Mouse (Mus musculus) heart, postnatal 0 days (tissue): Measurements from ENCODE around the gene Chil1. TPM values are rescaled to one million over a fixed set of nuclear protein-coding genes. Genes with fewer than 3 reads are reported as not detected.

ENCODE experiments used
- ATAC-seq: fragments of 200-750 bp; cut with Nextera tagmentation; 2 replicates; pipeline ENCODE4 v1.8.0; 2017; ENCODE audit warnings: low read depth, moderate number of reproducible peaks, moderate library complexity; ENCODE audit not compliant: insufficient read depth
- DNase-seq: peaks from one replicate; pipeline ENCODE4 v3.0.0-alpha.2; 2016; ENCODE audit warnings: low spot score
- H3K27ac ChIP-seq: fragments of 300-500 bp; sonication (generic); 2 replicates; pipeline ENCODE4 v1.5.1; 2014; ENCODE audit warnings: low read depth, mild to moderate bottlenecking
- H3K27me3 ChIP-seq: fragments of 300-500 bp; sonication (generic); 2 replicates; pipeline ENCODE4 v1.6.1; 2014; ENCODE audit warnings: low read length, mixed read lengths; ENCODE audit not compliant: control insufficient read depth, insufficient read depth
- H3K36me3 ChIP-seq: fragments of 300-500 bp; sonication (generic); replicated peaks from 2 replicates; pipeline ENCODE4 v1.6.1; 2014; ENCODE audit warnings: low read length, mixed read lengths; ENCODE audit not compliant: control insufficient read depth, insufficient read depth
- H3K4me1 ChIP-seq: fragments of 300-500 bp; sonication (generic); 2 replicates; pipeline ENCODE4 v1.6.1; 2014; ENCODE audit warnings: antibody characterized with exemption; ENCODE audit not compliant: control insufficient read depth, insufficient read depth
- H3K4me2 ChIP-seq: fragments of 300-500 bp; sonication (generic); 2 replicates; pipeline ENCODE4 v1.6.1; 2014; ENCODE audit warnings: low read depth, mild to moderate bottlenecking, low read length, moderate library complexity
- H3K4me3 ChIP-seq: fragments of 300-500 bp; sonication (generic); 2 replicates; pipeline ENCODE4 v1.5.1; 2014; ENCODE audit warnings: low read depth, low read length
- H3K9ac ChIP-seq: fragments of 300-500 bp; sonication (generic); replicated peaks from 2 replicates; pipeline ENCODE4 v1.6.1; 2014; ENCODE audit warnings: low read depth, low read length, mixed read lengths
- H3K9me3 ChIP-seq: fragments of 300-500 bp; sonication (generic); replicated peaks from 2 replicates; pipeline ENCODE4 v1.6.1; 2016; ENCODE audit warnings: low read length; ENCODE audit not compliant: control insufficient read depth
- CTCF ChIP-seq: IDR thresholded peaks from 2 replicates; pipeline ENCODE4 v1.5.1; 2016; ENCODE audit warnings: antibody characterized with exemption, control low read depth, low read depth
- EP300 ChIP-seq: IDR thresholded peaks from 2 replicates; pipeline ENCODE4 v1.6.1; 2016; ENCODE audit warnings: antibody characterized with exemption, low read depth
- WGBS: fragments of 180-500 bp; shearing (Covaris S2); extraction: QIAGEN DNeasy Blood & Tissue Kit; methylation state at CpG from one replicate; pipeline ENCODE4 v1.1.7; 2014; 5-methylcytosine and 5-hydroxymethylcytosine counted together
- polyA plus RNA-seq: library from polyadenylated mRNA; unstranded; fragments of >200 nt; fragmentation: Nextera tagmentation; extraction: Ambion mirVana; gene quantifications from 2 replicates; pipeline ENCODE4 v1.2.1, GENCODE M21; 2015
- total RNA-seq: library from RNA; depleted of rRNA; stranded (reverse); fragments of >200 nt; gene quantifications from 2 replicates; pipeline ENCODE4 v1.2.3, GENCODE M21; 2014; ENCODE audit warnings: low replicate concordance

Gene Chil1
- total and polyA plus RNA-seq, 2 experiments from 2014 or later, result 0.59 to 0.69 TPM

- TF ChIP-seq EP300 (no peak), CTCF (no peak)
- no peak overlapping the region for H3K9ac ChIP-seq
- no peaks in the 10 kb centered on the region for H3K36me3 ChIP-seq
- 14% methylated on average over 4 of the region's 4 CpGs for WGBS
- no peak overlapping the region for H3K4me3 ChIP-seq
- H3K4me1 ChIP-seq, result peaks cover 27% of the 10 kb centered on the region
- ATAC-seq (peak; percentile 42), DNase-seq (peak; percentile 43)
- peak overlapping the region; percentile 71 for H3K27ac ChIP-seq
- H3K4me2 ChIP-seq, result peak overlapping the region; percentile 8; the same call in 1 of the 2 replicates
- H3K9me3 ChIP-seq, result no peaks in the 10 kb centered on the region
- H3K27me3 ChIP-seq, result no peaks in the 10 kb centered on the region
Measured at GRCm38 (mm10) chr1:134195979-134196378, 14.0 kb downstream of the Chil1 start.

GRCm38 (mm10) chr1:134196386-134196785, 14.4 kb downstream of the Chil1 start:
- WGBS, result 57% methylated on average over 4 of the region's 4 CpGs
- DNase-seq (peak; percentile 16), ATAC-seq (peak; percentile 37)
- Histone ChIP-seq H3K9ac (no peak overlapping the region), H3K4me2 (peak overlapping the region; percentile 8; the same call in 1 of the 2 replicates), H3K4me1 (peaks cover 27% of the 10 kb centered on the region), H3K36me3 (no peaks in the 10 kb centered on the region), H3K27ac (peak overlapping the region; percentile 71), H3K9me3 (no peaks in the 10 kb centered on the region), H3K4me3 (no peak overlapping the region), H3K27me3 (no peaks in the 10 kb centered on the region)
- TF ChIP-seq CTCF (peak; percentile 75), EP300 (no peak)

GRCm38 (mm10) chr1:134197325-134197982, 15.5 kb downstream of the Chil1 start:
- Histone ChIP-seq H3K27me3 (no peaks in the 10 kb centered on the region), H3K4me1 (peaks cover 27% of the 10 kb centered on the region), H3K36me3 (no peaks in the 10 kb centered on the region), H3K9me3 (no peaks in the 10 kb centered on the region), H3K4me2 (no peak overlapping the region), H3K4me3 (no peak overlapping the region), H3K9ac (no peak overlapping the region), H3K27ac (no peak overlapping the region)
- ATAC-seq (no peak), DNase-seq (no peak)
- TF ChIP-seq EP300, result no peak
- TF ChIP-seq CTCF, result peak; percentile 28; the same call in 1 of the 2 replicates
- 72% methylated on average over 15 of the region's 15 CpGs for WGBS

- WGBS, result 88% methylated on average over 12 of the region's 12 CpGs
Measured at GRCm38 (mm10) chr1:134198197-134198995, 16.4 kb downstream of the Chil1 start.

GRCm38 (mm10) chr1:134200481-134200880, 18.5 kb downstream of the Chil1 start:
- no peaks in the 10 kb centered on the region for H3K9me3 ChIP-seq
- WGBS, result 63% methylated on average over 2 of the region's 2 CpGs
- H3K4me1 ChIP-seq, result peaks cover 15% of the 10 kb centered on the region
- no peak overlapping the region for H3K27ac ChIP-seq
- no peak for TF ChIP-seq CTCF
- no peak overlapping the region for H3K4me2 ChIP-seq
- DNase-seq, result no peak
- no peak for ATAC-seq
- H3K4me3 ChIP-seq, result no peak overlapping the region
- H3K9ac ChIP-seq, result no peak overlapping the region
- H3K36me3 ChIP-seq, result no peaks in the 10 kb centered on the region; the same call in 1 of the 2 replicates
- no peaks in the 10 kb centered on the region for H3K27me3 ChIP-seq

More at GRCm38 (mm10) chr1:134198197-134198995, 16.4 kb downstream of the Chil1 start:
- DNase-seq (no peak), ATAC-seq (no peak)
- H3K9ac ChIP-seq, result no peak overlapping the region
- H3K4me1 ChIP-seq, result peaks cover 25% of the 10 kb centered on the region
- no peaks in the 10 kb centered on the region; the same call in 1 of the 2 replicates for H3K36me3 ChIP-seq
- no peak overlapping the region for H3K27ac ChIP-seq
- H3K9me3 ChIP-seq, result no peaks in the 10 kb centered on the region
- TF ChIP-seq EP300 (no peak), CTCF (no peak)
- H3K27me3 ChIP-seq, result no peaks in the 10 kb centered on the region
- H3K4me3 ChIP-seq, result no peak overlapping the region
- H3K4me2 ChIP-seq, result no peak overlapping the region
